Mouse (Mus musculus) small intestine, adult 2 months (tissue): ENCODE results near the gene Cntn4.

ENCODE experiments used
- CTCF ChIP-seq: fragments of 200-500 bp; IDR thresholded peaks from 2 replicates; pipeline ENCODE4 v1.5.1; 2012; ENCODE audit warnings: low read depth, mild to moderate bottlenecking, control low read depth, inconsistent platforms, low read length, moderate library complexity, mixed read lengths; ENCODE audit not compliant: insufficient replicate concordance, insufficient read length; ENCODE audit errors: extremely low read depth
- POLR2A ChIP-seq: fragments of 200-500 bp; IDR thresholded peaks from 2 replicates; pipeline ENCODE4 v1.6.1; 2012; ENCODE audit warnings: low read depth, mild to moderate bottlenecking, control low read depth, inconsistent platforms, low read length, moderate library complexity

- no peak for TF ChIP-seq CTCF
- no peak for TF ChIP-seq POLR2A
Measured at GRCm38 (mm10) chr6:106408634-106409033, 731.2 kb downstream of the Cntn4 start.
